Mouse (Mus musculus) forebrain, embryonic 11.5 days (tissue): ENCODE results near the gene Sgcd. TPM values are rescaled to one million over a fixed set of nuclear protein-coding genes. Genes with fewer than 3 reads are reported as not detected.

Source experiments
- ATAC-seq: fragments of 200-750 bp; cut with Nextera tagmentation; replicated peaks from 2 replicates; pipeline ENCODE4 v1.8.0; 2017; ENCODE audit warnings: moderate TSS enrichment; ENCODE audit not compliant: low FRiP score
- DNase-seq: peaks from one replicate; pipeline ENCODE4 v3.0.0-alpha.2; 2017; ENCODE audit warnings: low spot score
- H3K27ac ChIP-seq: fragments of 300-500 bp; sonication (generic); 2 replicates; pipeline ENCODE4 v1.5.1; 2014; ENCODE audit warnings: low read depth, low read length
- H3K27me3 ChIP-seq: fragments of 300-500 bp; sonication (generic); 2 replicates; pipeline ENCODE4 v1.6.1; 2014; ENCODE audit warnings: mild to moderate bottlenecking, low read length, mixed read lengths; ENCODE audit not compliant: control insufficient read depth, insufficient read depth
- H3K36me3 ChIP-seq: fragments of 300-500 bp; sonication (generic); 2 replicates; pipeline ENCODE4 v1.6.1; 2014; ENCODE audit warnings: mild to moderate bottlenecking, low read length, moderate library complexity, mixed read lengths; ENCODE audit not compliant: control insufficient read depth, insufficient read depth
- H3K4me1 ChIP-seq: fragments of 300-500 bp; sonication (generic); replicated peaks from 2 replicates; pipeline ENCODE4 v1.6.1; 2014; ENCODE audit warnings: low read length, mixed read lengths; ENCODE audit not compliant: control insufficient read depth, insufficient read depth
- H3K4me2 ChIP-seq: fragments of 300-500 bp; sonication (generic); 2 replicates; pipeline ENCODE4 v1.6.1; 2014; ENCODE audit warnings: low read depth, mild to moderate bottlenecking, low read length, moderate library complexity, mixed read lengths; ENCODE audit not compliant: severe bottlenecking
- H3K4me3 ChIP-seq: fragments of 300-500 bp; sonication (generic); 2 replicates; pipeline ENCODE4 v1.5.1; 2014; ENCODE audit warnings: low read depth, low read length
- H3K9ac ChIP-seq: fragments of 300-500 bp; sonication (generic); 2 replicates; pipeline ENCODE4 v1.6.1; 2014; ENCODE audit warnings: low read length
- H3K9me3 ChIP-seq: fragments of 300-500 bp; sonication (generic); 2 replicates; pipeline ENCODE4 v1.6.1; 2016; ENCODE audit warnings: low read length, mixed read lengths; ENCODE audit not compliant: control insufficient read depth
- WGBS: fragments of 180-500 bp; shearing (Covaris S2); extraction: QIAGEN DNeasy Blood & Tissue Kit; methylation state at CpG from one replicate; pipeline ENCODE4 v1.1.7; 2014; 5-methylcytosine and 5-hydroxymethylcytosine counted together
- polyA plus RNA-seq: library from polyadenylated mRNA; unstranded; fragments of >200 nt; fragmentation: Nextera tagmentation; extraction: Ambion mirVana; gene quantifications from 2 replicates; pipeline ENCODE4 v1.2.1, GENCODE M21; 2014

The Sgcd gene
- polyA plus RNA-seq, 1 experiment from 2014 or later, result 2.3 TPM

DNA sequence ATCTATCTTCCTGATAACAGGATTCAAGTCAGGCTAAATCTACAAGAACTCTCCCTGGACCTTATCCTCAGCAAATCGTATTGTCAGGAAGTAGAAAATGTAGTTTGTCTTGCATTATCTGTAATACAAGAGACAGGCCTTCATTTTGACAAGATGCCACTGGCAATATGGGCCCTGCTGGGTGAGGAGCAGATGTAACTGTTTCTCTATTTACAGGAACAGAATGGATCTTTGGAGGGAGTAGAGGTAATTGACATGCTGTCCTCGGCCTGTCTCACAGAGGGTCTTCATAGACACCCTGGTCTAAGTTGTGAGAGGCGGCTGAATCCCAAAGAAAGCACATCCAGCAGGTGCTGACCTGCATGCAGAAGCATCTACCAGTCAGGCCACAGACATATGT, 35.5 kb downstream of the Sgcd start:
- H3K27ac ChIP-seq, result no peak overlapping the region
- H3K36me3 ChIP-seq, result no peaks in the 10 kb centered on the region
- 80% methylated on average over 3 of the region's 3 CpGs for WGBS
- no peaks in the 10 kb centered on the region for H3K4me1 ChIP-seq
- no peaks in the 10 kb centered on the region for H3K9me3 ChIP-seq
- no peak overlapping the region for H3K4me2 ChIP-seq
- H3K9ac ChIP-seq, result no peak overlapping the region
- no peak for DNase-seq
- H3K4me3 ChIP-seq, result no peak overlapping the region
- no peaks in the 10 kb centered on the region for H3K27me3 ChIP-seq
- ATAC-seq, result no peak

DNA sequence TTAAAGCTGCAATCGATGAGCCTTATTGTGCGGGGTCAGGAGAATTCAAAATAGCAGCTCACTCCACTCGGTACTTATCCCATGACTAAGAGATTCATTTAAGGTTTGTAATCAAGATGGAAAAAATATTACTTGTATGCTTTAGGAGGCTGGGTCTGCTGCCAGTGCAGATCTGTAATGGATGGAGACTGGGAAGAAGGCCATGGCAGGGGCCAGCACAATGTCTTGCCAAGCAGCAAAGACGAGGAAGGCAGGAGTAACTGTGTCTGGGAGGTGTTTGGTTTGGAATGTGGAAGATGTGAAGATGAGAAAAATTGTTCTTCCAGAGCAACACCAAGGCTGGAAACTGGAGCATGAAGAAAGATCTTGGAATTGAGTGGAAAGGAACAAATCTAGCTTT, 36.4 kb downstream of the Sgcd start:
- DNase-seq (no peak), ATAC-seq (no peak)
- no peak overlapping the region for H3K27ac ChIP-seq
- H3K4me2 ChIP-seq, result no peak overlapping the region
- H3K36me3 ChIP-seq, result no peaks in the 10 kb centered on the region
- H3K27me3 ChIP-seq, result no peaks in the 10 kb centered on the region
- WGBS, result 91% methylated on average over 4 of the region's 4 CpGs
- H3K4me1 ChIP-seq, result no peaks in the 10 kb centered on the region
- no peak overlapping the region for H3K9ac ChIP-seq
- H3K9me3 ChIP-seq, result no peaks in the 10 kb centered on the region
- H3K4me3 ChIP-seq, result no peak overlapping the region

DNA sequence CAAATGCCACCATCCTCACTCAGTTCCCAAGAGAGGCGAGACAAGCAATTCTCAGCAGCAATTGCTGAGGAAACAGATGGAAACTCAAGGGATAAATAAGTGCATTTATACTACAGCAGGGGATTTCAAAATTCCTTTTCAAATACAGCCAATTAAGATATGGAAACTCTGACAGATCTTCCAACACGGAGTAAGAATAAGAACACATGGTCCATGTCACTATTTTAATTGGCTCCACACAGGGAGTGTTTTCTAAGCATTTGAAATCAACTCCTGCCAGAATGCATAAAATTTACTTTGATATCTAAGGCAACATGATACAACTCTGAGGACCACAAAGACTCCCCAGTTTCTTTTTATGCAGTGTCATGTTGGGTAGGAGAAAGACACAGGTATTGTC, 49.0 kb downstream of the Sgcd start:
- no peaks in the 10 kb centered on the region for H3K9me3 ChIP-seq
- no peak for ATAC-seq
- no peaks in the 10 kb centered on the region for H3K27me3 ChIP-seq
- H3K4me3 ChIP-seq, result no peak overlapping the region
- no peaks in the 10 kb centered on the region for H3K4me1 ChIP-seq
- no peak for DNase-seq
- 78% methylated on average over 2 of the region's 2 CpGs for WGBS
- no peak overlapping the region for H3K4me2 ChIP-seq
- no peak overlapping the region for H3K27ac ChIP-seq
- H3K9ac ChIP-seq, result no peak overlapping the region
- no peaks in the 10 kb centered on the region for H3K36me3 ChIP-seq

DNA sequence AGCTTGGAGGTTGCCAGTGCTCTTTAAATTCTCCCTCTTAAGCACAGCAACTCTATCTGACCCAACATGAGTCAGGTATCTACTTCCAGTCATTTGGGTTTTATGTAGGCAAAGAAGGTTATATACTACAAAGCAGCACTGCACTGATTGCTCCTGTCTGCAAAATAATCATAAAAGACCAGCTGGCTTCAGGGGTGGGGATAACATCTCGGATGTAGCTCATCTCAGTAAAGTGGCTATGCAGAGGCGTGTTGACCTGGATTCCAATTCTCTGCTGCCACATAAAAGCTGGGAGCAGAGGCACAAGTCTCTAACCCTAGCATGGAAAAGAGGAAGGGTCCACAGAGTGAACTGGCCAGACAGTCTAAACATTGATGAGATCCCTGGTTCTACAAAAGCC, 71.2 kb downstream of the Sgcd start:
- no peaks in the 10 kb centered on the region for H3K36me3 ChIP-seq
- no peak overlapping the region for H3K9ac ChIP-seq
- no peaks in the 10 kb centered on the region for H3K4me1 ChIP-seq
- H3K27ac ChIP-seq, result no peak overlapping the region
- H3K9me3 ChIP-seq, result no peaks in the 10 kb centered on the region
- H3K4me3 ChIP-seq, result no peak overlapping the region
- H3K27me3 ChIP-seq, result no peaks in the 10 kb centered on the region
- ATAC-seq (no peak), DNase-seq (no peak)
- 88% methylated on average over 2 of the region's 2 CpGs for WGBS
- no peak overlapping the region for H3K4me2 ChIP-seq

DNA sequence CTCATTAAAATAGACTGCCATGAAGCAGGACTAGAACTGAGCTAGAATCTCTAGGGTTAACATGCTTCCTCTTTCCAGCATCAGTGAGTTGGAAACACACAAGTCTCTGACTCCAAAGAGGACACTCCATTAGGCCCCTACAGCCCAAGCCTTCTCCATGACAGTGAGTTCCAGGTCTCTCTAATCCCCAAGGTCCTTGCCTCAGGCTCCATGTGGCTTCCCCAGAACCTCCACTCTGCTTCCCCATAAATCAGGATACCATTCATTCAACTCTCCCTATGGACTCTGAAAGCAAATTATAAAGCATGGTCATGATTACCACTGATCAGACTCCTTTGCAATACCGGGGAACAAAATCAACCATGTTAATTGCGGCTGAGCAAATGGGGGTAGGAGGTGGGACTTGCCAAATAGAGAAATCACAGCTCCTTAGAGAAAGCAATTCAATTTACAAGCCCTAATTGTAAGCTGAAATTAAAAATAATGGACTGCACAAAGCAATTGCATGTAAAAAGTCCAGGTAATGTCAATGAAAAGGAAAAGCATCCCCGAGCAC, 97.1 kb downstream of the Sgcd start:
- no peak overlapping the region for H3K9ac ChIP-seq
- H3K36me3 ChIP-seq, result no peaks in the 10 kb centered on the region
- no peak for ATAC-seq
- no peak for DNase-seq
- H3K9me3 ChIP-seq, result no peaks in the 10 kb centered on the region
- H3K27me3 ChIP-seq, result no peaks in the 10 kb centered on the region
- 80% methylated on average over 3 of the region's 3 CpGs for WGBS
- H3K27ac ChIP-seq, result no peak overlapping the region
- no peak overlapping the region for H3K4me3 ChIP-seq
- no peaks in the 10 kb centered on the region for H3K4me1 ChIP-seq
- no peak overlapping the region for H3K4me2 ChIP-seq

DNA sequence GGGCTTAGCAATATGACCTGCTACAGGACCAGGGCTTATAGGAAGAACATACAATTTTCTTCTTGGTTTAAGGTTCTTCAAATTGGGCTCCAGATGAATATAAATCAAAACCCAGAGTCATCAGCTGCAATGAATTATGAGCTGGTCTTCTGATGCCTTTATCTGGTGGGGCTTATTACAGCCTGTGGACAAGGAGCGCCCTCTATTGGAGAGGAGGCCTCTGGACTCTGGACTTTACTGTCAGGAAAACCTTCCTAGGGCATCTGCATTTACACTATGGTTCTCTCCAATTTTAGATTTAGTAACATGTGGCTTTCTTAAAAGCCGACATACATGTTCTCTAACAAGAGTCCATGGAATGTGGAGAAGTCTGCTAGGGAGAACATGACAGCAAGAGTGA, 98.5 kb downstream of the Sgcd start:
- WGBS, result 58% methylated on average over 2 of the region's 2 CpGs
- H3K4me3 ChIP-seq, result no peak overlapping the region
- no peak for ATAC-seq

DNA sequence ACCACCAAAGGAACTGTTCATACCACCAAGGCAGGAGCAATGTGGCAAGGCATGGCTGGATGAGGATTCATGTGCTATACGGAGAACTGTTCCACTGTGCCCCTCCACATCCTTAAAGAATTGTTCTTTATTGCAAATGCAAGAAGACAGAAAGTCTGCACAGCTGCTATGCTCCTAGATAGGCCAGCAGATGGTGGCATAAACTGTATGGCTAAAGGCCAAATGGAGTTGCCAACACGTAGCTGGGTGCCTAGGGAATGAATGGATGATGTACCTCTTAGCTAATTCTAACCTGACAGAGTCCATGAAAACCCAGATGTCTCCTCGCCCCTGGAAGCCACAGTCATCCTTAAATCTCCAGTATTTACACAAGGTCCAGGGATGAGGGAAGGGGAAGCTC, 103.5 kb downstream of the Sgcd start:
- Histone ChIP-seq H3K4me3 (no peak overlapping the region), H3K27ac (no peak overlapping the region), H3K36me3 (no peaks in the 10 kb centered on the region), H3K9me3 (no peaks in the 10 kb centered on the region), H3K4me1 (no peaks in the 10 kb centered on the region), H3K4me2 (no peak overlapping the region), H3K9ac (no peak overlapping the region), H3K27me3 (no peaks in the 10 kb centered on the region)
- no peak for DNase-seq
- WGBS, result 71% methylated on average over 3 of the region's 3 CpGs
- ATAC-seq, result no peak

More for the DNA sequence above, 98.5 kb downstream of the Sgcd start:
- no peak overlapping the region for H3K9ac ChIP-seq
- no peak overlapping the region for H3K27ac ChIP-seq
- no peaks in the 10 kb centered on the region for H3K27me3 ChIP-seq
- H3K36me3 ChIP-seq, result no peaks in the 10 kb centered on the region
- H3K9me3 ChIP-seq, result no peaks in the 10 kb centered on the region
- no peaks in the 10 kb centered on the region for H3K4me1 ChIP-seq
- DNase-seq, result peak; percentile 52
- H3K4me2 ChIP-seq, result no peak overlapping the region

DNA sequence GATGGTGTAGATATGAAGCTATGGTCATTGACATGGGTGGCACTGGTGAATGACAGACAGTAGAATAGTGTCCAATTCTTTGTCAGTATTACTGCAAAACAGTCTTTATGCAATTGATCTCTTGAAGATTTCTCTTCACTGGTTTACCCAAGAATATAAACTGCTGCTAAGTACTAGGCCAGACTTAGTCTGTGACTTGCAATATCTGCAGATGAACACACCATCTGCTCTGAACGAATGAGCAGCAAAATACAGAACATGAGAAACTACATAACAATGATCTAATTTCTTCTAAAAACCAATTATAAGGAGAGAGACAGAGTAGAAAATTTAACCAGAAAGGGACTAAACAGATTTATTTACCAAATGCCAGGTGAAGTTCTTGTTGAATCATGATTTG, 105.2 kb downstream of the Sgcd start:
- no peaks in the 10 kb centered on the region for H3K36me3 ChIP-seq
- H3K27ac ChIP-seq, result no peak overlapping the region
- H3K9ac ChIP-seq, result no peak overlapping the region
- H3K4me1 ChIP-seq, result no peaks in the 10 kb centered on the region
- DNase-seq (no peak), ATAC-seq (no peak)
- H3K4me2 ChIP-seq, result no peak overlapping the region
- H3K9me3 ChIP-seq, result no peaks in the 10 kb centered on the region
- H3K4me3 ChIP-seq, result no peak overlapping the region
- no peaks in the 10 kb centered on the region for H3K27me3 ChIP-seq
- WGBS, result 83% methylated on average over 1 of the region's 1 CpGs

DNA sequence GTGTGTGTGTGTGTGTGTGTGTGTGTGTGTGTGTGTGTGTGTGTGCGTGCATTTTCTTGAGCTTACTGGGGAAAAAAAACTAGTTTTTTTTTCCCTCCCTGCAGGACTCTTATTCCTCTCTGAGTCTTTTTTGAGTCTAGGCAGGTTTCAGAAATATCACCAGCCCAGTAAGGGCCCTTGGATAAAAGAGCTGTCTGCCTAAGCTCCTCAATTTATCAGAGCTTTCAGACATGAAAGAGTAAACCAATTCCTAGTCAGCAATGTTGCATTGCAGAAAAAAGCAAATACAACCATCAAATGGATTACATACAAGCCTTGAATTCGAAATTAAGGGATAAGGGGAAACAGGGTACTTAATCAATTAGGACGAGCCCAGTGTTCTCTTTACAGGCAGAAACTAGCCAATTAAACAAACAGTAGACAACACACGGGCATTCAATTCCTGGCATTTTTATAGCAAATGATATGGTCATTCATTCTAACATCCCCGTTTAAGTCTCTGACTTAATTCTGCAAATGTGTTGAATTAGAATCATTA, 112.1 kb downstream of the Sgcd start:
- no peak overlapping the region for H3K4me3 ChIP-seq
- no peaks in the 10 kb centered on the region for H3K4me1 ChIP-seq
- no peaks in the 10 kb centered on the region for H3K9me3 ChIP-seq
- no peak for ATAC-seq
- no peak overlapping the region for H3K27ac ChIP-seq
- H3K9ac ChIP-seq, result no peak overlapping the region
- H3K4me2 ChIP-seq, result no peak overlapping the region
- H3K36me3 ChIP-seq, result no peaks in the 10 kb centered on the region
- 42% methylated on average over 5 of the region's 5 CpGs for WGBS
- no peak for DNase-seq
- no peaks in the 10 kb centered on the region for H3K27me3 ChIP-seq
